Mouse (Mus musculus): ENCODE results near the gene Ap1g2. TPM values are rescaled to one million over a fixed set of nuclear protein-coding genes. Genes with fewer than 3 reads are reported as not detected.
A peak's percentile ranks its signal among the peaks of the same experiment; 100 is the strongest.

Gene Ap1g2
- polyA plus RNA-seq, 1 experiment = 2.4 TPM

- H3K36me3 ChIP-seq (ENCODE audit: control insufficient read depth) = peaks cover 40% of the 10 kb centered on the region
- peak overlapping the region; percentile 76 for H3K4me3 ChIP-seq (replicated peaks)
Observed at GRCm38 (mm10) chr14:55105386-55105785, 1.0 kb downstream of the Ap1g2 start.

GRCm38 (mm10) chr14:55104365-55104764 lies 2.0 kb downstream of the Ap1g2 start:
- Histone ChIP-seq H3K9me3 (ENCODE audit: control insufficient read depth, low read length) (no peaks in the 10 kb centered on the region), H3K27me3 (ENCODE audit: control insufficient read depth) (peaks cover 15% of the 10 kb centered on the region), H3K36me3 (ENCODE audit: control insufficient read depth) (peaks cover 50% of the 10 kb centered on the region), H3K4me3 (replicated peaks) (no peak overlapping the region), H3K4me1 (ENCODE audit: control insufficient read depth) (peaks cover 33% of the 10 kb centered on the region)
- TF ChIP-seq TAL1 (IDR thresholded peaks at IDR 0.05; ENCODE audit: low read length) = no peak
- no peak for TF ChIP-seq GATA1 (IDR thresholded peaks at IDR 0.05; ENCODE audit: low read length)

More at GRCm38 (mm10) chr14:55105386-55105785, 1.0 kb downstream of the Ap1g2 start:
- H3K9me3 ChIP-seq (ENCODE audit: control insufficient read depth, low read length) = no peaks in the 10 kb centered on the region
- peaks cover 25% of the 10 kb centered on the region for H3K27me3 ChIP-seq (ENCODE audit: control insufficient read depth)
- TF ChIP-seq GATA1 (IDR thresholded peaks at IDR 0.05; ENCODE audit: low read length) = no peak
- no peak for TF ChIP-seq TAL1 (IDR thresholded peaks at IDR 0.05; ENCODE audit: low read length)
- peaks cover 33% of the 10 kb centered on the region for H3K4me1 ChIP-seq (ENCODE audit: control insufficient read depth)

- peaks cover 33% of the 10 kb centered on the region for H3K4me1 ChIP-seq (ENCODE audit: control insufficient read depth)
- no peak overlapping the region for H3K4me3 ChIP-seq (replicated peaks)
- TF ChIP-seq TAL1 (IDR thresholded peaks at IDR 0.05; ENCODE audit: low read length) = no peak
- no peak for TF ChIP-seq GATA1 (IDR thresholded peaks at IDR 0.05; ENCODE audit: low read length)
- H3K9me3 ChIP-seq (ENCODE audit: control insufficient read depth, low read length) = no peaks in the 10 kb centered on the region
- no peaks in the 10 kb centered on the region for H3K27me3 ChIP-seq (ENCODE audit: control insufficient read depth)
- peaks cover 70% of the 10 kb centered on the region for H3K36me3 ChIP-seq (ENCODE audit: control insufficient read depth)
Observed at GRCm38 (mm10) chr14:55102253-55102785, 4.1 kb downstream of the Ap1g2 start.

GRCm38 (mm10) chr14:55101592-55101991 lies 4.8 kb downstream of the Ap1g2 start:
- no peak overlapping the region for H3K4me3 ChIP-seq (replicated peaks)
- H3K27me3 ChIP-seq (ENCODE audit: control insufficient read depth) = no peaks in the 10 kb centered on the region
- no peaks in the 10 kb centered on the region for H3K9me3 ChIP-seq (ENCODE audit: control insufficient read depth, low read length)
- TF ChIP-seq GATA1 (IDR thresholded peaks at IDR 0.05; ENCODE audit: low read length) (no peak), TAL1 (IDR thresholded peaks at IDR 0.05; ENCODE audit: low read length) (no peak)
- H3K4me1 ChIP-seq (ENCODE audit: control insufficient read depth) = peaks cover 33% of the 10 kb centered on the region
- peaks cover 74% of the 10 kb centered on the region for H3K36me3 ChIP-seq (ENCODE audit: control insufficient read depth)

- Histone ChIP-seq H3K9me3 (ENCODE audit: control insufficient read depth, low read length) (no peaks in the 10 kb centered on the region), H3K36me3 (ENCODE audit: control insufficient read depth) (peaks cover 58% of the 10 kb centered on the region), H3K27me3 (ENCODE audit: control insufficient read depth) (no peaks in the 10 kb centered on the region), H3K4me1 (ENCODE audit: control insufficient read depth) (peaks cover 41% of the 10 kb centered on the region), H3K4me3 (replicated peaks) (no peak overlapping the region)
- no peak for TF ChIP-seq TAL1 (IDR thresholded peaks at IDR 0.05; ENCODE audit: low read length)
- no peak for TF ChIP-seq GATA1 (IDR thresholded peaks at IDR 0.05; ENCODE audit: low read length)
Observed at GRCm38 (mm10) chr14:55098067-55098466, 8.3 kb downstream of the Ap1g2 start.

- Histone ChIP-seq H3K36me3 (ENCODE audit: control insufficient read depth) (peaks cover 53% of the 10 kb centered on the region), H3K4me1 (ENCODE audit: control insufficient read depth) (peaks cover 44% of the 10 kb centered on the region), H3K4me3 (replicated peaks) (no peak overlapping the region), H3K9me3 (ENCODE audit: control insufficient read depth, low read length) (no peaks in the 10 kb centered on the region), H3K27me3 (ENCODE audit: control insufficient read depth) (no peaks in the 10 kb centered on the region)
- TF ChIP-seq TAL1 (IDR thresholded peaks at IDR 0.05; ENCODE audit: low read length) (no peak), GATA1 (IDR thresholded peaks at IDR 0.05; ENCODE audit: low read length) (no peak)
Observed at GRCm38 (mm10) chr14:55097646-55098045, 8.7 kb downstream of the Ap1g2 start.

DNA sequence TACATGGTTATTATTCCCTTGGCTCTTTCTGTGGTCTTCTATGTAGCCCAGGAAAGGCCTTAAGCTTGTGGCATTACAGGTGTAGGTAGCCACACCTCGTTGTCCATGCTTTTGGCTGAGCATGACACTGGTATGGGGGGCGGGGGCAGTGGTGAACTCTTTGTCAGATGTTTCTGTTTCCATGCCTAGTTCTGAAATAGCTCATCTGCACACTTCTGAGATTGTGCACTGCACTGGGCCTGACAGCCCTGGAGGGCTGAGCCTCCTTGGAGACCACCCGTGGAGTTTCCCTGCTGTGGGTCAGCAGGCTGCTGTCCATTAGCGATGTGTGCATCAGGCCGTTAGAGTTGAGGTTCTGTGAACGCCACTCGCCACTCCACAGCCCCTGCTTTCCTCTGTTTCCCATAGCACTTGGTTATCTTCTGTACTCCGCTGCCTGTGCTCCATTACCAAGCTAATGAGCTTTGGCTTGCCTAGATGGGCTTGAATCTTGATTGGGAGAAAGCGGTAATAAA lies 9.8 kb downstream of the Ap1g2 start:
- TF ChIP-seq TAL1 (IDR thresholded peaks at IDR 0.05; ENCODE audit: low read length) (no peak), GATA1 (IDR thresholded peaks at IDR 0.05; ENCODE audit: low read length) (no peak)
- peaks cover 46% of the 10 kb centered on the region for H3K36me3 ChIP-seq (ENCODE audit: control insufficient read depth)
- no peaks in the 10 kb centered on the region for H3K9me3 ChIP-seq (ENCODE audit: control insufficient read depth, low read length)
- H3K4me3 ChIP-seq (replicated peaks) = no peak overlapping the region
- no peaks in the 10 kb centered on the region for H3K27me3 ChIP-seq (ENCODE audit: control insufficient read depth)
- H3K4me1 ChIP-seq (ENCODE audit: control insufficient read depth) = peaks cover 54% of the 10 kb centered on the region

DNA sequence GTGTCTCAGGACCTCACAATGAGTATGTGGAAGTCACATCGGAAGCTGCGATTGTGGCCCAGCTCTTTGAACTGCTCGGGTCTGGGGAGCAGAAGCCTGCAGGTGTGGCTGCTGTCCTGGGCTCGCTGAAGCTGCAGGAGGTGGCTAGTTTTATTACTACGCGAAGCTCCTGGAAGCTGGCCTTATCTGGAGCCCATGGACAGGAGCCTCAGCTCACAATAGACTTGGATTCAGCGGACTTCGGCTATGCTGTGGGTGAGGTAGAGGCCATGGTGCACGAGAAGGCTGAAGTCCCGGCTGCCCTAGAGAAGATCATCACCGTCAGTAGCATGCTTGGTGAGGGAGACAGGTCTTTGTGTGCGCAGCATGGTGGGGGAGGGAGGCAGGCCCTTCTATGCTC lies 10.7 kb downstream of the Ap1g2 start:
- H3K9me3 ChIP-seq (ENCODE audit: control insufficient read depth, low read length) = no peaks in the 10 kb centered on the region
- H3K4me3 ChIP-seq (replicated peaks) = peak overlapping the region; percentile 91
- peaks cover 9% of the 10 kb centered on the region for H3K27me3 ChIP-seq (ENCODE audit: control insufficient read depth)
- TF ChIP-seq TAL1 (IDR thresholded peaks at IDR 0.05; ENCODE audit: low read length) (no peak), GATA1 (IDR thresholded peaks at IDR 0.05; ENCODE audit: low read length) (no peak)
- peaks cover 63% of the 10 kb centered on the region for H3K4me1 ChIP-seq (ENCODE audit: control insufficient read depth)
- H3K36me3 ChIP-seq (ENCODE audit: control insufficient read depth) = peaks cover 38% of the 10 kb centered on the region

DNA sequence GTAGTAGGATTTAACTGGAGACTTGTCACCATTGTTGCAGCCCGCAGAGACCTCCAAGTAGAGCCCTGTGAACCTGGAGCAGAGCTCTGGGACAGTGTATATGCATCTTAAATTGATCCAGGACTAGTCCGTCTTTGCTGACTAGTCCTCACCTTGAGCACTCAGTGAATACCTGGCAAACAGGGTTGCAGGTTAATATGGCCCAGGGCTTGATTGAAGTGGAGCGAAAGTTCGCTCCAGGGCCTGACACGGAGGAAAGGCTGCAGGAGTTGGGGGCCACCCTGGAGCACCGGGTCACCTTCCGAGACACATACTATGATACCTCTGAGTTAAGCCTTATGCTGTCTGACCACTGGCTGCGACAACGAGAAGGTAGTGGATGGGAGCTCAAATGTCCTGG lies 11.1 kb downstream of the Ap1g2 start:
- no peaks in the 10 kb centered on the region for H3K9me3 ChIP-seq (ENCODE audit: control insufficient read depth, low read length)
- peaks cover 34% of the 10 kb centered on the region for H3K36me3 ChIP-seq (ENCODE audit: control insufficient read depth)
- H3K4me1 ChIP-seq (ENCODE audit: control insufficient read depth) = peaks cover 63% of the 10 kb centered on the region
- H3K27me3 ChIP-seq (ENCODE audit: control insufficient read depth) = peaks cover 13% of the 10 kb centered on the region
- H3K4me3 ChIP-seq (replicated peaks) = peak overlapping the region; percentile 91
- no peak for TF ChIP-seq TAL1 (IDR thresholded peaks at IDR 0.05; ENCODE audit: low read length)
- no peak for TF ChIP-seq GATA1 (IDR thresholded peaks at IDR 0.05; ENCODE audit: low read length)

Measured in erythroblast, embryonic 14.5 days (primary cell).